Mouse (Mus musculus) embryonic fibroblast, embryonic 13.5 days (primary cell): Measurements from ENCODE around the gene Parp1. TPM values are rescaled to one million over a fixed set of nuclear protein-coding genes. Genes with fewer than 3 reads are reported as not detected.
"Not testable (repeated sequence)": the region's sequence is repeated elsewhere in the genome, so short reads cannot be mapped to it uniquely, and the experiment has no call there.

ENCODE experiments used
- H3K27ac ChIP-seq: 2 replicates; pipeline ENCODE4 v1.5.1; 2012; ENCODE audit warnings: low read length, control low read depth, inconsistent platforms; ENCODE audit not compliant: insufficient read depth
- H3K4me1 ChIP-seq: 2 replicates; pipeline ENCODE4 v1.6.1; 2011; ENCODE audit warnings: low read length; ENCODE audit not compliant: control insufficient read depth, insufficient read depth
- H3K4me3 ChIP-seq: 2 replicates; pipeline ENCODE4 v1.5.1; 2011; ENCODE audit warnings: mild to moderate bottlenecking, control low read depth, low read length; ENCODE audit not compliant: insufficient read depth
- CTCF ChIP-seq: IDR thresholded peaks from 2 replicates; pipeline ENCODE4 v1.5.1; 2011; ENCODE audit warnings: mild to moderate bottlenecking, control low read depth, low read length, moderate library complexity, borderline replicate concordance; ENCODE audit not compliant: insufficient read depth
- POLR2A ChIP-seq: IDR thresholded peaks from 2 replicates; pipeline ENCODE4 v1.6.1; 2011; ENCODE audit warnings: low read depth, mild to moderate bottlenecking, control low read depth, low read length, moderate library complexity
- polyA plus RNA-seq: library from polyadenylated mRNA; stranded (reverse); fragments of >200 nt; gene quantifications from 2 replicates; pipeline ENCODE4 v1.2.4, GENCODE M21; 2011; ENCODE audit warnings: low read depth; ENCODE audit not compliant: missing spikeins, insufficient read length

Gene Parp1
- polyA plus RNA-seq, 1 experiment: 41.7 TPM

- TF ChIP-seq POLR2A (no peak), CTCF (no peak)
- Histone ChIP-seq H3K27ac (no peak overlapping the region), H3K4me3 (no peak overlapping the region), H3K4me1 (no peaks in the 10 kb centered on the region; the same call in 1 of the 2 replicates)
Measured at GRCm38 (mm10) chr1:180556899-180557298, 11.8 kb upstream of the Parp1 start.

DNA sequence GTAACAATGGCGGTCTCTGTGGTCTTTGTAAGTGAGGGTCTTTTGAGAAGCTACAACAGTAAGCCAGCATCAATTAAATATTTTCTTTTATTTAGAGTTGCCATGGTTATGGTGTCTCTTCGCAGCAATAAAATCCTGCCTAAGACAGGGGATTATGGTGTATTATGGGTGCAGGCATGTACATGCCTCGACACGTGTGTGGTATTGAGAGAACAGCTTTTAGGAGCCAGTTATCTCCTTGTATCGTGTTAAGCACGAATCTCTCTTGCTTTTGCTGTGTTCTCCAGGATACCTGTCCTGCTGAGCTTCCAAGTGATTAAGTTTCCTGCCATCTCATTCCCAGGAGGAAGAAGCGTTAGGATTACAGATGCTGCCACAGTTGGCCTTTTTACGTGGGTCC is 9.3 kb upstream of the Parp1 start:
- Histone ChIP-seq H3K27ac (no peak overlapping the region), H3K4me1 (no peaks in the 10 kb centered on the region; the same call in 1 of the 2 replicates), H3K4me3 (no peak overlapping the region)
- TF ChIP-seq CTCF (no peak), POLR2A (no peak)

GRCm38 (mm10) chr1:180561187-180561586 is 7.5 kb upstream of the Parp1 start:
- no peak overlapping the region for H3K4me3 ChIP-seq
- no peaks in the 10 kb centered on the region; the same call in 1 of the 2 replicates for H3K4me1 ChIP-seq
- no peak overlapping the region for H3K27ac ChIP-seq
- TF ChIP-seq POLR2A (no peak), CTCF (no peak)

GRCm38 (mm10) chr1:180564885-180565284 is 3.8 kb upstream of the Parp1 start:
- Histone ChIP-seq H3K4me1 (no peaks in the 10 kb centered on the region), H3K4me3 (no peak overlapping the region), H3K27ac (no peak overlapping the region)
- TF ChIP-seq CTCF (no peak), POLR2A (no peak)

- TF ChIP-seq CTCF: no peak
- no peak for TF ChIP-seq POLR2A
- H3K4me1 ChIP-seq: peaks cover 2% of the 10 kb centered on the region; the same call in 1 of the 2 replicates
- no peak overlapping the region for H3K27ac ChIP-seq
- H3K4me3 ChIP-seq: no peak overlapping the region
Measured at GRCm38 (mm10) chr1:180567761-180568160, 963 bp upstream of the Parp1 start.

DNA sequence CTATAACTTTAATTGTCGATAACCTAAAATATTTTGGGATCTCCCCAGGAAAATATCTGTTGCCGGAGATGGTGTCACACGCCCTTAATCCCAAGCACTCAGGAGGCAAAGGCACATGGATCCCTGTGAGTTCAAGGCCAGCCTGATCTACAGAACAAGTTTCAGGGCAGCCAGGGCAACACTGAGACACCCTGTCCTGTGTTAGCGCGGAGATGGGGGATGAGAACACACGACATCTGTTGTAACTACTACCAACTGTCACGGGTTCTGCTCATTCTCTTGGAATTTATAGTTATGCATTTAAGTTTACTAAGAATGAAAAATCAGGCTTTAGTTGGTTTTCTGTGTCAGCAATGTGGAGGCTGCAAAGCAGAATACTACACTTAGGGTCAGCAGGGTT is 476 bp upstream of the Parp1 start:
- Histone ChIP-seq H3K27ac (peak overlapping the region; percentile 13), H3K4me1 (peaks cover 2% of the 10 kb centered on the region; the same call in 1 of the 2 replicates), H3K4me3 (peak overlapping the region; percentile 24)
- TF ChIP-seq CTCF (no peak), POLR2A (no peak)

GRCm38 (mm10) chr1:180569453-180569852 is 729 bp downstream of the Parp1 start:
- Histone ChIP-seq H3K4me3 (peak overlapping the region; percentile 99), H3K4me1 (peaks cover 2% of the 10 kb centered on the region; the same call in 1 of the 2 replicates), H3K27ac (peak overlapping the region; percentile 65; the same call in 1 of the 2 replicates)
- no peak for TF ChIP-seq POLR2A
- TF ChIP-seq CTCF: no peak

GRCm38 (mm10) chr1:180570181-180570580 is 1.5 kb downstream of the Parp1 start:
- TF ChIP-seq POLR2A: no peak
- TF ChIP-seq CTCF: no peak
- Histone ChIP-seq H3K27ac (no peak overlapping the region), H3K4me3 (peak overlapping the region; percentile 99), H3K4me1 (peaks cover 2% of the 10 kb centered on the region; the same call in 1 of the 2 replicates)

GRCm38 (mm10) chr1:180571018-180571589 is 2.4 kb downstream of the Parp1 start:
- TF ChIP-seq POLR2A: no peak
- no peak for TF ChIP-seq CTCF
- no peak overlapping the region for H3K4me3 ChIP-seq
- no peak overlapping the region for H3K27ac ChIP-seq
- peaks cover 2% of the 10 kb centered on the region; the same call in 1 of the 2 replicates for H3K4me1 ChIP-seq

GRCm38 (mm10) chr1:180571721-180572120 is 3.0 kb downstream of the Parp1 start:
- H3K4me3 ChIP-seq, H3K4me1 ChIP-seq: not testable (repeated sequence)

More at GRCm38 (mm10) chr1:180571721-180572120, 3.0 kb downstream of the Parp1 start:
- not testable (repeated sequence) for H3K27ac ChIP-seq
